Mouse (Mus musculus): ENCODE results near the gene Olfr1501. TPM values are rescaled to one million over a fixed set of nuclear protein-coding genes. Genes with fewer than 3 reads are reported as not detected.
"Not testable (repeated sequence)": the region's sequence is repeated elsewhere in the genome, so short reads cannot be mapped to it uniquely, and the experiment has no call there.

Olfr1501 gene
- not detected in 2 replicates for polyA plus RNA-seq (2016; fragmentation: Nextera tagmentation; extraction: Ambion mirVana)

GRCm38 (mm10) chr19:13850592-13850991, at the start of gene Olfr1501:
Gene Olfr1501 (minus strand): TSS chr19:13850692.
- H3K27me3 ChIP-seq; H3K4me2 ChIP-seq (replicated peaks); H3K9me3 ChIP-seq; H3K36me3 ChIP-seq; H3K4me1 ChIP-seq; ATAC-seq (ENCODE audit: insufficient number of reproducible peaks, insufficient read depth, low FRiP score, low TSS enrichment); H3K9ac ChIP-seq; H3K4me3 ChIP-seq; H3K27ac ChIP-seq: not testable (repeated sequence)

- no peak for ATAC-seq (ENCODE audit: insufficient number of reproducible peaks, insufficient read depth, low FRiP score, low TSS enrichment)
- H3K4me3 ChIP-seq, result no peak within 1 kb of the TSS
- no peaks in the 10 kb centered on the region for H3K9me3 ChIP-seq
- H3K27me3 ChIP-seq, result no peaks in the 10 kb centered on the region
- WGBS, result 74% methylated on average over 1 of the region's 1 CpGs
- H3K4me1 ChIP-seq, result no peaks in the 10 kb centered on the region
- no peak within 1 kb of the TSS for H3K4me2 ChIP-seq (replicated peaks)
- H3K27ac ChIP-seq, result no peak within 1 kb of the TSS
- H3K9ac ChIP-seq, result no peak within 1 kb of the TSS
- no peaks in the 10 kb centered on the region for H3K36me3 ChIP-seq
Observed at GRCm38 (mm10) chr19:13897828-13898227, 47.3 kb upstream of the Olfr1501 start, which contains the start of gene Olfr1504. Gene Olfr1504 (minus strand): TSS chr19:13897928.

GRCm38 (mm10) chr19:13861495-13861894, 11.0 kb upstream of the Olfr1501 start, which contains the start of gene Olfr1502:
Gene Olfr1502 (plus strand): TSS chr19:13861795.
- 81% methylated on average over 1 of the region's 1 CpGs for WGBS
- no peak within 1 kb of the TSS for H3K4me2 ChIP-seq (replicated peaks)
- no peak within 1 kb of the TSS for H3K27ac ChIP-seq
- H3K4me3 ChIP-seq, result no peak within 1 kb of the TSS
- ATAC-seq (ENCODE audit: insufficient number of reproducible peaks, insufficient read depth, low FRiP score, low TSS enrichment), result no peak
- H3K9ac ChIP-seq, result no peak within 1 kb of the TSS
- H3K27me3 ChIP-seq, result no peaks in the 10 kb centered on the region
- no peaks in the 10 kb centered on the region for H3K9me3 ChIP-seq
- no peaks in the 10 kb centered on the region for H3K36me3 ChIP-seq
- no peaks in the 10 kb centered on the region for H3K4me1 ChIP-seq

- H3K9ac ChIP-seq, result no peak within 1 kb of the TSS
- no peaks in the 10 kb centered on the region for H3K36me3 ChIP-seq
- no peak within 1 kb of the TSS for H3K4me2 ChIP-seq (replicated peaks)
- H3K27me3 ChIP-seq, result no peaks in the 10 kb centered on the region
- no peak within 1 kb of the TSS for H3K27ac ChIP-seq
- H3K4me3 ChIP-seq, result no peak within 1 kb of the TSS
- ATAC-seq (ENCODE audit: insufficient number of reproducible peaks, insufficient read depth, low FRiP score, low TSS enrichment), result no peak
- no peaks in the 10 kb centered on the region for H3K9me3 ChIP-seq
- no peaks in the 10 kb centered on the region for H3K4me1 ChIP-seq
Observed at GRCm38 (mm10) chr19:13830388-13830787, 20.1 kb downstream of the Olfr1501 start, which contains the start of gene Olfr1500. Gene Olfr1500 (minus strand): TSS chr19:13830488.

- Histone ChIP-seq H3K27me3 (no peaks in the 10 kb centered on the region), H3K9ac (no peak overlapping the region), H3K4me3 (no peak overlapping the region), H3K9me3 (no peaks in the 10 kb centered on the region), H3K36me3 (no peaks in the 10 kb centered on the region), H3K4me2 (replicated peaks) (no peak overlapping the region), H3K4me1 (no peaks in the 10 kb centered on the region), H3K27ac (no peak overlapping the region)
- WGBS, result 73% methylated on average over 3 of the region's 3 CpGs
- ATAC-seq (ENCODE audit: insufficient number of reproducible peaks, insufficient read depth, low FRiP score, low TSS enrichment), result no peak
Observed at GRCm38 (mm10) chr19:13828447-13828846, 22.0 kb downstream of the Olfr1501 start.

GRCm38 (mm10) chr19:13820847-13821246, 29.6 kb downstream of the Olfr1501 start:
- Histone ChIP-seq H3K27ac (no peak overlapping the region), H3K4me2 (replicated peaks) (no peak overlapping the region), H3K36me3 (no peaks in the 10 kb centered on the region), H3K4me1 (no peaks in the 10 kb centered on the region), H3K4me3 (no peak overlapping the region), H3K9me3 (no peaks in the 10 kb centered on the region), H3K9ac (no peak overlapping the region), H3K27me3 (no peaks in the 10 kb centered on the region)
- WGBS, result 61% methylated on average over 5 of the region's 5 CpGs
- no peak for ATAC-seq (ENCODE audit: insufficient number of reproducible peaks, insufficient read depth, low FRiP score, low TSS enrichment)

GRCm38 (mm10) chr19:13819347-13819746, 31.1 kb downstream of the Olfr1501 start, which contains the start of gene Olfr1499:
Gene Olfr1499 (minus strand): TSS chr19:13819447.
- Histone ChIP-seq H3K9ac (no peak within 1 kb of the TSS), H3K4me1 (no peaks in the 10 kb centered on the region), H3K27ac (no peak within 1 kb of the TSS), H3K9me3 (no peaks in the 10 kb centered on the region), H3K36me3 (no peaks in the 10 kb centered on the region), H3K4me2 (replicated peaks) (no peak within 1 kb of the TSS), H3K4me3 (no peak within 1 kb of the TSS), H3K27me3 (no peaks in the 10 kb centered on the region)
- ATAC-seq (ENCODE audit: insufficient number of reproducible peaks, insufficient read depth, low FRiP score, low TSS enrichment), result no peak

- no peak overlapping the region for H3K9ac ChIP-seq
- no peak overlapping the region for H3K4me2 ChIP-seq (replicated peaks)
- H3K27ac ChIP-seq, result no peak overlapping the region
- WGBS, result 37% methylated on average over 5 of the region's 5 CpGs
- H3K36me3 ChIP-seq, result no peaks in the 10 kb centered on the region
- H3K27me3 ChIP-seq, result no peaks in the 10 kb centered on the region
- H3K4me1 ChIP-seq, result no peaks in the 10 kb centered on the region
- H3K4me3 ChIP-seq, result no peak overlapping the region
- H3K9me3 ChIP-seq, result no peaks in the 10 kb centered on the region
- ATAC-seq (ENCODE audit: insufficient number of reproducible peaks, insufficient read depth, low FRiP score, low TSS enrichment), result no peak
Observed at GRCm38 (mm10) chr19:13818827-13819226, 31.7 kb downstream of the Olfr1501 start.

GRCm38 (mm10) chr19:13812823-13813222, 37.7 kb downstream of the Olfr1501 start:
- no peak overlapping the region for H3K9ac ChIP-seq
- no peaks in the 10 kb centered on the region for H3K4me1 ChIP-seq
- H3K27ac ChIP-seq, result no peak overlapping the region
- H3K36me3 ChIP-seq, result no peaks in the 10 kb centered on the region
- 50% methylated on average over 2 of the region's 2 CpGs for WGBS
- no peaks in the 10 kb centered on the region for H3K27me3 ChIP-seq
- H3K4me3 ChIP-seq, result no peak overlapping the region
- no peak for ATAC-seq (ENCODE audit: insufficient number of reproducible peaks, insufficient read depth, low FRiP score, low TSS enrichment)
- no peak overlapping the region for H3K4me2 ChIP-seq (replicated peaks)
- no peaks in the 10 kb centered on the region for H3K9me3 ChIP-seq

- H3K9ac ChIP-seq; H3K27ac ChIP-seq; ATAC-seq (ENCODE audit: insufficient number of reproducible peaks, insufficient read depth, low FRiP score, low TSS enrichment); H3K4me3 ChIP-seq; H3K4me2 ChIP-seq (replicated peaks); H3K27me3 ChIP-seq; H3K36me3 ChIP-seq; H3K9me3 ChIP-seq; H3K4me1 ChIP-seq: not testable (repeated sequence)
- 51% methylated on average over 1 of the region's 1 CpGs for WGBS
Observed at GRCm38 (mm10) chr19:13805486-13805885, 45.0 kb downstream of the Olfr1501 start.

GRCm38 (mm10) chr19:13798102-13798501, 52.4 kb downstream of the Olfr1501 start, which contains the start of gene Olfr1497:
Gene Olfr1497 (minus strand): TSS chr19:13798202.
- H3K4me3 ChIP-seq, result no peak within 1 kb of the TSS
- H3K36me3 ChIP-seq, result no peaks in the 10 kb centered on the region
- H3K27ac ChIP-seq, result no peak within 1 kb of the TSS
- H3K4me2 ChIP-seq (replicated peaks), result no peak within 1 kb of the TSS
- H3K9me3 ChIP-seq, result no peaks in the 10 kb centered on the region
- ATAC-seq (ENCODE audit: insufficient number of reproducible peaks, insufficient read depth, low FRiP score, low TSS enrichment), result no peak
- no peaks in the 10 kb centered on the region for H3K4me1 ChIP-seq
- no peak within 1 kb of the TSS for H3K9ac ChIP-seq
- H3K27me3 ChIP-seq, result no peaks in the 10 kb centered on the region

Measured in embryonic facial prominence, embryonic 12.5 days (tissue).